Mouse (Mus musculus) central nervous system, embryonic 18 days (tissue): ENCODE data around the gene Cdkn1a. TPM values are rescaled to one million over a fixed set of nuclear protein-coding genes. Genes with fewer than 3 reads are reported as not detected.

Source experiments
- polyA plus RNA-seq: library from polyadenylated mRNA; depleted of rRNA; stranded (reverse); fragments of >200 nt; gene quantifications from 2 replicates; pipeline ENCODE4 v1.2.3, GENCODE M21; 2012; rRNA removed

Gene Cdkn1a
- 45.1 and 51.9 TPM in 2 replicates for polyA plus RNA-seq

DNA sequence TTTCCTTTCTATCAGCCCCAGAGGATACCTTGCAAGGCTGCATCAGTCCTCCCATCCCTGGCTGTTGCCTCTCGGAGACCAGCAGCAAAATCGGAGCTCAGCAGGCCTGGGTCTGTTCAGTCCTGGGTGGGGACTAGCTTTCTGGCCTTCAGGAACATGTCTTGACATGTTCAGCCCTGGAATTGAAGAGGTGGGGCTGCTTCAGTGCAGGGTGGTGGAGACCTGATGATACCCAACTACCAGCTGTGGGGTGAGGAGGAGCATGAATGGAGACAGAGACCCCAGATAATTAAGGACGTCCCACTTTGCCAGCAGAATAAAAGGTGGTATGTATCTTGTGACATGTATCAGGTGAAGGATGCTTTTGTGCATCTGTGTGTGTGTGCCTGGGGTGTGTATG is at the start of gene Cdkn1a:
TSS of gene Cdkn1a (plus strand) at position 201 of the 400 bp plus-strand sequence.

DNA sequence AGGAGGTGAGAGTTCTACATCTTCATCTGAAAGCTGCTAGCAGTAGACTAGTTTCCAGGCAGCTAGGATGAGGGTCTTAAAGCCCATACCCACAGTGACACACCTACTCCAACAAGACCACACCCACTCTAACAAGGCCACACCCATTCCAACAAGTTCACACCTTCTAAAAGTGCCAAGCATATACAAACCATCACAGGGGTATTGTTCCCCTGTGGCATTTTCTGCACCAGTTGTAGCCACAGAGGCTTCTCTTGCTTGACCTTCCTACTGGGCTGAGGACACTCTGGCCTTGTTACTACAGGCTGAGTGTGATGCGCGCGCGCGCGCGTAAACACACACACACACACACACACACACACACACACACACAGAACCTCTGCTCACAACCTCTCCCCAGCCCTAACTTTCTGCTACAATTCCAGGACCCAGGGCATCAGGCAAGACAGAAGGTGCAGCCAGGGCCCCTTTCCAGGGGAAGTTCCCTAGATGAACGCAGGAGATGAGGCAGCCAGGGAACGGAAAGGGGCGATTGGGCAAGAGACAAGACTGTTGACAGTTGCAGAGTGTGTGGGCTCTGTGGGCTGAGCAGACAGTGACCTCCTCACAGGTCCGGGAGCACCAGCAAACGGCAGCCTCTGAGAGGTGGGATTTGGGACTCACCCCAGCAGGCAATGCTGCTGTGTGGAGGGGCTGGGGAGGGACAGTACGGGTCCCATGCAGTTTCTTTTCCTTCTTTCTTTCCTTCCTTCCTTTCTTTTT is 23.0 kb downstream of the Cdkn1a start, which contains the start of gene Rab44:
TSS of gene Rab44 (plus strand) at position 555 of the 762 bp plus-strand sequence.

Other genes starting within 250 kb of the Cdkn1a start
- gene Pnpla1, start 232.6 kb upstream of the Cdkn1a start, polyA plus RNA-seq: 0.04 and 0.14 TPM in 2 replicates
- 2.6 and 2.9 TPM in 2 replicates for gene 4930539E08Rik, start 175.7 kb upstream of the Cdkn1a start, polyA plus RNA-seq
- 0.11 TPM in 1 of 2 replicates, not detected in the other for gene Pxt1, start 147.1 kb upstream of the Cdkn1a start, polyA plus RNA-seq
- gene Kctd20, start 139.0 kb upstream of the Cdkn1a start, polyA plus RNA-seq: 71.8 and 72.3 TPM in 2 replicates
- 91.9 and 94.6 TPM in 2 replicates for gene Stk38, start 83.0 kb upstream of the Cdkn1a start, polyA plus RNA-seq
- 330 and 355 TPM in 2 replicates for gene Srsf3, start 58.3 kb upstream of the Cdkn1a start, polyA plus RNA-seq
- 0.06 and 0.19 TPM in 2 replicates for gene Rab44, start 23.2 kb downstream of the Cdkn1a start, polyA plus RNA-seq
- gene Cpne5, start 147.2 kb downstream of the Cdkn1a start, polyA plus RNA-seq: 55.1 and 68.9 TPM in 2 replicates
- 61.0 and 69.0 TPM in 2 replicates for gene Ppil1, start 173.2 kb downstream of the Cdkn1a start, polyA plus RNA-seq
- 89.5 and 91.0 TPM in 2 replicates for gene BC004004, start 177.8 kb downstream of the Cdkn1a start, polyA plus RNA-seq
- 4.5 and 5.2 TPM in 2 replicates for gene Pi16, start 226.7 kb downstream of the Cdkn1a start, polyA plus RNA-seq